Mouse (Mus musculus) liver, postnatal 0 days (tissue): ENCODE data around the gene Myo3b. TPM values are rescaled to one million over a fixed set of nuclear protein-coding genes. Genes with fewer than 3 reads are reported as not detected.

ENCODE experiments used
- ATAC-seq: fragments of 200-750 bp; cut with Nextera tagmentation; 2 replicates; pipeline ENCODE4 v1.8.0; 2017; ENCODE audit warnings: mild to moderate bottlenecking, moderate library complexity
- DNase-seq: peaks from one replicate; pipeline ENCODE4 v3.0.0-alpha.2; 2016
- H3K27ac ChIP-seq: fragments of 300-500 bp; sonication (generic); 2 replicates; pipeline ENCODE4 v1.5.1; 2014; ENCODE audit warnings: antibody characterized with exemption, moderate library complexity, mild to moderate bottlenecking, low read depth
- H3K27me3 ChIP-seq: fragments of 300-500 bp; sonication (generic); 2 replicates; pipeline ENCODE4 v1.6.1; 2014; ENCODE audit warnings: low read length, control low read depth, mixed read lengths; ENCODE audit not compliant: insufficient read depth
- H3K36me3 ChIP-seq: fragments of 300-500 bp; sonication (generic); replicated peaks from 2 replicates; pipeline ENCODE4 v1.6.1; 2014; ENCODE audit warnings: mild to moderate bottlenecking, control low read depth, low read length, moderate library complexity, mixed read lengths; ENCODE audit not compliant: insufficient read depth
- H3K4me1 ChIP-seq: fragments of 300-500 bp; sonication (generic); 2 replicates; pipeline ENCODE4 v1.6.1; 2014; ENCODE audit warnings: antibody characterized with exemption, mild to moderate bottlenecking, control low read depth; ENCODE audit not compliant: insufficient read depth
- H3K4me2 ChIP-seq: fragments of 300-500 bp; sonication (generic); 2 replicates; pipeline ENCODE4 v1.6.1; 2014; ENCODE audit warnings: low read depth, mild to moderate bottlenecking, low read length, moderate library complexity, mixed read lengths
- H3K4me3 ChIP-seq: fragments of 300-500 bp; sonication (generic); 2 replicates; pipeline ENCODE4 v1.5.1; 2014; ENCODE audit warnings: low read depth, low read length
- H3K9ac ChIP-seq: fragments of 300-500 bp; sonication (generic); replicated peaks from 2 replicates; pipeline ENCODE4 v1.6.1; 2014; ENCODE audit warnings: mild to moderate bottlenecking, moderate library complexity
- H3K9me3 ChIP-seq: fragments of 300-500 bp; sonication (generic); 2 replicates; pipeline ENCODE4 v1.6.1; 2016; ENCODE audit warnings: mild to moderate bottlenecking, control low read depth, low read length, mixed read lengths
- CTCF ChIP-seq: sonication (generic); IDR thresholded peaks from 2 replicates; pipeline ENCODE4 v1.5.1; 2016; ENCODE audit warnings: antibody characterized with exemption, low read depth
- EP300 ChIP-seq: IDR thresholded peaks from 2 replicates; pipeline ENCODE4 v1.6.1; 2016; ENCODE audit warnings: antibody characterized with exemption, low read depth, mild to moderate bottlenecking
- WGBS: fragments of 180-500 bp; shearing (Covaris S2); extraction: QIAGEN DNeasy Blood & Tissue Kit; methylation state at CpG from one replicate; pipeline ENCODE4 v1.1.7; 2014; ENCODE audit not compliant: insufficient replicate concordance; 5-methylcytosine and 5-hydroxymethylcytosine counted together
- polyA plus RNA-seq: library from polyadenylated mRNA; unstranded; fragments of >200 nt; fragmentation: Nextera tagmentation; extraction: Ambion mirVana; gene quantifications from 2 replicates; pipeline ENCODE4 v1.2.1, GENCODE M21; 2015

Gene Myo3b
- polyA plus RNA-seq, 1 experiment from 2014 or later = not detected

- Histone ChIP-seq H3K27ac (no peak overlapping the region), H3K4me3 (no peak overlapping the region), H3K36me3 (no peaks in the 10 kb centered on the region), H3K4me2 (no peak overlapping the region), H3K9me3 (no peaks in the 10 kb centered on the region), H3K27me3 (no peaks in the 10 kb centered on the region), H3K4me1 (no peaks in the 10 kb centered on the region), H3K9ac (no peak overlapping the region)
- ATAC-seq (no peak), DNase-seq (no peak)
- WGBS = 83% methylated on average over 5 of the region's 5 CpGs
- no peak for TF ChIP-seq EP300
- no peak for TF ChIP-seq CTCF
Measured at GRCm38 (mm10) chr2:70177709-70178030, 138.7 kb downstream of the Myo3b start.

- no peak overlapping the region for H3K9ac ChIP-seq
- no peaks in the 10 kb centered on the region for H3K27me3 ChIP-seq
- ATAC-seq = no peak
- TF ChIP-seq EP300 (no peak), CTCF (no peak)
- H3K4me2 ChIP-seq = no peak overlapping the region
- H3K4me1 ChIP-seq = no peaks in the 10 kb centered on the region
- H3K4me3 ChIP-seq = no peak overlapping the region
- H3K9me3 ChIP-seq = no peaks in the 10 kb centered on the region
- H3K36me3 ChIP-seq = no peaks in the 10 kb centered on the region
- DNase-seq = no peak
- H3K27ac ChIP-seq = no peak overlapping the region
Measured at GRCm38 (mm10) chr2:70178241-70178640, 139.3 kb downstream of the Myo3b start.

GRCm38 (mm10) chr2:70182150-70182670 lies 143.3 kb downstream of the Myo3b start:
- H3K4me2 ChIP-seq = no peak overlapping the region
- H3K27ac ChIP-seq = no peak overlapping the region
- no peak for ATAC-seq
- H3K9ac ChIP-seq = no peak overlapping the region
- H3K36me3 ChIP-seq = no peaks in the 10 kb centered on the region
- TF ChIP-seq EP300 = no peak
- TF ChIP-seq CTCF = no peak
- no peaks in the 10 kb centered on the region for H3K27me3 ChIP-seq
- H3K9me3 ChIP-seq = no peaks in the 10 kb centered on the region
- WGBS = 83% methylated on average over 8 of the region's 8 CpGs
- no peak for DNase-seq
- no peaks in the 10 kb centered on the region for H3K4me1 ChIP-seq
- H3K4me3 ChIP-seq = no peak overlapping the region

GRCm38 (mm10) chr2:70187040-70187439 lies 148.1 kb downstream of the Myo3b start:
- H3K4me1 ChIP-seq = no peaks in the 10 kb centered on the region
- H3K27me3 ChIP-seq = no peaks in the 10 kb centered on the region
- H3K27ac ChIP-seq = no peak overlapping the region
- 54% methylated on average over 6 of the region's 6 CpGs for WGBS
- no peak for ATAC-seq
- no peak overlapping the region for H3K4me2 ChIP-seq
- H3K9me3 ChIP-seq = no peaks in the 10 kb centered on the region
- H3K9ac ChIP-seq = no peak overlapping the region
- H3K4me3 ChIP-seq = no peak overlapping the region
- TF ChIP-seq CTCF (no peak), EP300 (no peak)
- DNase-seq = no peak
- no peaks in the 10 kb centered on the region for H3K36me3 ChIP-seq

GRCm38 (mm10) chr2:70195418-70196248 lies 156.7 kb downstream of the Myo3b start:
- ATAC-seq (no peak), DNase-seq (no peak)
- no peaks in the 10 kb centered on the region for H3K4me1 ChIP-seq
- H3K9me3 ChIP-seq = no peaks in the 10 kb centered on the region
- H3K4me2 ChIP-seq = no peak overlapping the region
- H3K27me3 ChIP-seq = no peaks in the 10 kb centered on the region
- WGBS = 62% methylated on average over 9 of the region's 9 CpGs
- no peak overlapping the region for H3K9ac ChIP-seq
- H3K36me3 ChIP-seq = no peaks in the 10 kb centered on the region
- H3K4me3 ChIP-seq = no peak overlapping the region
- no peak overlapping the region for H3K27ac ChIP-seq
- TF ChIP-seq CTCF = no peak
- TF ChIP-seq EP300 = no peak

GRCm38 (mm10) chr2:70201796-70202555 lies 163.1 kb downstream of the Myo3b start:
- no peak overlapping the region for H3K27ac ChIP-seq
- no peaks in the 10 kb centered on the region for H3K36me3 ChIP-seq
- TF ChIP-seq EP300 (no peak), CTCF (no peak)
- H3K4me3 ChIP-seq = no peak overlapping the region
- no peak overlapping the region for H3K9ac ChIP-seq
- DNase-seq (no peak), ATAC-seq (no peak)
- no peaks in the 10 kb centered on the region for H3K27me3 ChIP-seq
- no peak overlapping the region for H3K4me2 ChIP-seq
- WGBS = 46% methylated on average over 11 of the region's 11 CpGs
- H3K4me1 ChIP-seq = no peaks in the 10 kb centered on the region
- H3K9me3 ChIP-seq = no peaks in the 10 kb centered on the region
